Mouse (Mus musculus) left cerebral cortex, adult 2 months (tissue): ENCODE data around the gene Tmem47. TPM values are rescaled to one million over a fixed set of nuclear protein-coding genes. Genes with fewer than 3 reads are reported as not detected.

Experiments
- DNase-seq, 2 experiments: peaks; one replicate each; pipeline ENCODE4 v3.0.0; 2021 to 2022; ENCODE audit warnings: low spot score in 2 of 2, mixed read lengths in 1 of 2; ENCODE audit errors: extremely low spot score in 1 of 2
- H3K27ac ChIP-seq: fragments of 200-600 bp; 2 replicates; pipeline ENCODE4 v1.8.1; 2022
- H3K4me3 ChIP-seq: fragments of 200-600 bp; 2 replicates; pipeline ENCODE4 v1.8.1; 2022
- CTCF ChIP-seq: fragments of 200-600 bp; IDR thresholded peaks from 2 replicates; pipeline ENCODE4 v1.8.1; 2022; ENCODE audit warnings: antibody characterized with exemption, mild to moderate bottlenecking, moderate library complexity
- intact Hi-C: fragments of 180-260 bp; cut with DNase I; formaldehyde crosslinking; loops from one replicate; pipeline ENCODE4 v1.15.1; 2025
- long read RNA-seq, 2 experiments: library from polyadenylated mRNA; stranded (forward); transcript quantifications; one replicate each; pipeline ENCODE4 v2.0.0; 2021; ENCODE audit warnings: borderline mapping rate in 2 of 2
- total RNA-seq, 2 experiments: library from RNA; stranded (reverse); gene quantifications; 2 replicates each; pipeline ENCODE4 v1.2.3; 2021

Tmem47 gene
- total RNA-seq, result 10 to 100 TPM; 83.0 to 87.1 TPM
- long read RNA-seq, experiment 1, full-length matches to known transcripts, result 208 of 211 reads
- long read RNA-seq, experiment 1, partial matches to known transcripts, result 0 of 211 reads
- long read RNA-seq, experiment 1, other reads (novel, unspliced or antisense), result 3 of 211 reads
- long read RNA-seq, experiment 2, full-length matches to known transcripts, result 201 of 206 reads
- long read RNA-seq, experiment 2, partial matches to known transcripts, result 0 of 206 reads
- long read RNA-seq, experiment 2, other reads (novel, unspliced or antisense), result 5 of 206 reads

GRCm38 (mm10) chrX:81070210-81070803 lies at the start of gene Tmem47:
TSS of gene Tmem47 (plus strand) at chrX:81070698.
- H3K27ac ChIP-seq, result peak within 1 kb of the TSS; percentile 79
- peak within 1 kb of the TSS; percentile 66 for H3K4me3 ChIP-seq
- DNase-seq, result peak; percentile 66 to 70
- TF ChIP-seq CTCF, result no peak
- intact Hi-C loops, result loop anchor here (2.0 to 5.0 kb wide), 2 partner anchors 268 to 406 kb away; no protein-coding TSS in a partner anchor

GRCm38 (mm10) chrX:81070804-81071461 lies 435 bp downstream of the Tmem47 start:
- peak overlapping the region; percentile 66 for H3K4me3 ChIP-seq
- TF ChIP-seq CTCF, result no peak
- peak overlapping the region; percentile 79 for H3K27ac ChIP-seq
- intact Hi-C loops, result loop anchor here (2.0 to 5.0 kb wide), 2 partner anchors 269 to 406 kb away; no protein-coding TSS in a partner anchor
- DNase-seq, result peak in 1 of 2 experiments; percentile 17

GRCm38 (mm10) chrX:81071746-81072640 lies 1.5 kb downstream of the Tmem47 start:
- Histone ChIP-seq H3K27ac (no peak overlapping the region), H3K4me3 (peak overlapping the region; percentile 40)
- intact Hi-C loops, result loop anchor here (2.0 to 5.0 kb wide), 2 partner anchors 270 to 407 kb away; no protein-coding TSS in a partner anchor
- DNase-seq, result peak in 1 of 2 experiments; percentile 9
- TF ChIP-seq CTCF, result no peak

- Histone ChIP-seq H3K27ac (no peak overlapping the region), H3K4me3 (peak overlapping the region; percentile 14; the same call in 1 of the 2 replicates)
- no peak for DNase-seq
- no peak for TF ChIP-seq CTCF
- intact Hi-C loops, result loop anchor here (5.0 kb wide), 1 partner anchor 270 kb away; no protein-coding TSS in a partner anchor
Observed at GRCm38 (mm10) chrX:81072651-81073050, 2.2 kb downstream of the Tmem47 start.

GRCm38 (mm10) chrX:81073834-81074233 lies 3.3 kb downstream of the Tmem47 start:
- DNase-seq, result no peak
- intact Hi-C loops, result loop anchor here (5.0 kb wide), 1 partner anchor 272 kb away; no protein-coding TSS in a partner anchor
- no peak for TF ChIP-seq CTCF
- Histone ChIP-seq H3K27ac (no peak overlapping the region; the same call in 1 of the 2 replicates), H3K4me3 (no peak overlapping the region)

- no peak for TF ChIP-seq CTCF
- no peak overlapping the region for H3K27ac ChIP-seq
- intact Hi-C loops, result no loop called here
Observed at GRCm38 (mm10) chrX:81078522-81078921, 8.0 kb downstream of the Tmem47 start.

GRCm38 (mm10) chrX:81080996-81081395 lies 10.5 kb downstream of the Tmem47 start:
- intact Hi-C loops, result no loop called here
- Histone ChIP-seq H3K4me3 (no peak overlapping the region), H3K27ac (no peak overlapping the region)
- no peak for TF ChIP-seq CTCF
- no peak for DNase-seq

More at GRCm38 (mm10) chrX:81078522-81078921, 8.0 kb downstream of the Tmem47 start:
- DNase-seq, result no peak
- H3K4me3 ChIP-seq, result no peak overlapping the region

GRCm38 (mm10) chrX:81085025-81085752 lies 14.7 kb downstream of the Tmem47 start:
- peak; percentile 60 for TF ChIP-seq CTCF
- no peak overlapping the region for H3K27ac ChIP-seq
- peak; percentile 26 to 46 for DNase-seq
- intact Hi-C loops, result no loop called here
- no peak overlapping the region for H3K4me3 ChIP-seq

GRCm38 (mm10) chrX:81147416-81147815 lies 76.9 kb downstream of the Tmem47 start:
- intact Hi-C loops, result no loop called here
- H3K4me3 ChIP-seq, result no peak overlapping the region
- H3K27ac ChIP-seq, result no peak overlapping the region
- DNase-seq, result no peak
- no peak for TF ChIP-seq CTCF
